Mouse (Mus musculus) heart, embryonic 11.5 days (tissue): ENCODE measurements around the gene Lgi1. TPM values are rescaled to one million over a fixed set of nuclear protein-coding genes. Genes with fewer than 3 reads are reported as not detected.
A peak's percentile ranks its signal among the peaks of the same experiment; 100 is the strongest.

Source experiments
- ATAC-seq: fragments of 200-750 bp; cut with Nextera tagmentation; replicated peaks from 2 replicates; pipeline ENCODE4 v1.8.0; 2017; ENCODE audit warnings: moderate library complexity; ENCODE audit not compliant: insufficient number of reproducible peaks, low FRiP score, low TSS enrichment
- H3K27ac ChIP-seq: fragments of 300-500 bp; sonication (generic); 2 replicates; pipeline ENCODE4 v1.5.1; 2014; ENCODE audit warnings: mild to moderate bottlenecking, low read depth, low read length
- H3K27me3 ChIP-seq: fragments of 300-500 bp; sonication (generic); 2 replicates; pipeline ENCODE4 v1.6.1; 2014; ENCODE audit warnings: mild to moderate bottlenecking, low read length, mixed read lengths; ENCODE audit not compliant: control insufficient read depth, insufficient read depth
- H3K36me3 ChIP-seq: fragments of 300-500 bp; sonication (generic); 2 replicates; pipeline ENCODE4 v1.6.1; 2014; ENCODE audit warnings: mild to moderate bottlenecking, low read length, moderate library complexity, mixed read lengths; ENCODE audit not compliant: control insufficient read depth, insufficient read depth
- H3K4me1 ChIP-seq: fragments of 300-500 bp; sonication (generic); 2 replicates; pipeline ENCODE4 v1.6.1; 2014; ENCODE audit warnings: low read length; ENCODE audit not compliant: control insufficient read depth, insufficient read depth
- H3K4me2 ChIP-seq: fragments of 300-500 bp; sonication (generic); 2 replicates; pipeline ENCODE4 v1.6.1; 2014; ENCODE audit warnings: mild to moderate bottlenecking, moderate library complexity
- H3K4me3 ChIP-seq: fragments of 300-500 bp; sonication (generic); 2 replicates; pipeline ENCODE4 v1.5.1; 2014; ENCODE audit warnings: low read depth, low read length
- H3K9ac ChIP-seq: fragments of 300-500 bp; sonication (generic); 2 replicates; pipeline ENCODE4 v1.6.1; 2014; ENCODE audit warnings: mild to moderate bottlenecking, low read depth, low read length, moderate library complexity
- H3K9me3 ChIP-seq: fragments of 300-500 bp; sonication (generic); replicated peaks from 2 replicates; pipeline ENCODE4 v1.6.1; 2016; ENCODE audit warnings: low read length; ENCODE audit not compliant: control insufficient read depth
- WGBS: fragments of 180-500 bp; shearing (Covaris S2); extraction: QIAGEN DNeasy Blood & Tissue Kit; methylation state at CpG from one replicate; pipeline ENCODE4 v1.1.7; 2014; ENCODE audit not compliant: insufficient replicate concordance; 5-methylcytosine and 5-hydroxymethylcytosine counted together
- polyA plus RNA-seq: library from polyadenylated mRNA; unstranded; fragments of >200 nt; fragmentation: Nextera tagmentation; extraction: Ambion mirVana; gene quantifications from 2 replicates; pipeline ENCODE4 v1.2.1, GENCODE M21; 2014

The Lgi1 gene
- polyA plus RNA-seq, 1 experiment from 2014 or later = 0.31 TPM

- Histone ChIP-seq H3K9me3 (no peaks in the 10 kb centered on the region), H3K9ac (no peak overlapping the region), H3K4me2 (no peak overlapping the region), H3K27me3 (no peaks in the 10 kb centered on the region), H3K27ac (no peak overlapping the region), H3K4me1 (peaks cover 5% of the 10 kb centered on the region), H3K4me3 (no peak overlapping the region), H3K36me3 (no peaks in the 10 kb centered on the region)
- no peak for ATAC-seq
- WGBS = 55% methylated on average over 6 of the region's 6 CpGs
Measured at GRCm38 (mm10) chr19:38253796-38254195, 10.5 kb upstream of the Lgi1 start.

GRCm38 (mm10) chr19:38258651-38259065 lies 5.7 kb upstream of the Lgi1 start:
- no peaks in the 10 kb centered on the region for H3K4me1 ChIP-seq
- H3K9me3 ChIP-seq = no peaks in the 10 kb centered on the region
- no peak overlapping the region for H3K4me3 ChIP-seq
- no peak for ATAC-seq
- 81% methylated on average over 3 of the region's 3 CpGs for WGBS
- H3K27ac ChIP-seq = no peak overlapping the region
- H3K27me3 ChIP-seq = no peaks in the 10 kb centered on the region
- H3K4me2 ChIP-seq = no peak overlapping the region
- no peak overlapping the region for H3K9ac ChIP-seq
- no peaks in the 10 kb centered on the region for H3K36me3 ChIP-seq

- H3K27ac ChIP-seq = no peak overlapping the region
- no peak overlapping the region for H3K4me2 ChIP-seq
- 80% methylated on average over 3 of the region's 3 CpGs for WGBS
- H3K9ac ChIP-seq = no peak overlapping the region
- no peak overlapping the region for H3K4me3 ChIP-seq
- no peaks in the 10 kb centered on the region for H3K27me3 ChIP-seq
- no peaks in the 10 kb centered on the region for H3K36me3 ChIP-seq
- no peaks in the 10 kb centered on the region for H3K4me1 ChIP-seq
- no peak for ATAC-seq
- no peaks in the 10 kb centered on the region for H3K9me3 ChIP-seq
Measured at GRCm38 (mm10) chr19:38259436-38259835, 4.9 kb upstream of the Lgi1 start.

- Histone ChIP-seq H3K27me3 (0 out of 2 replicates have a peak, but pooled peaks cover 2% of the 10 kb centered on the region), H3K4me3 (no peak overlapping the region), H3K4me1 (no peaks in the 10 kb centered on the region), H3K9ac (no peak overlapping the region), H3K27ac (no peak overlapping the region), H3K36me3 (no peaks in the 10 kb centered on the region), H3K4me2 (no peak overlapping the region), H3K9me3 (no peaks in the 10 kb centered on the region)
- WGBS = 57% methylated on average over 4 of the region's 4 CpGs
- no peak for ATAC-seq
Measured at GRCm38 (mm10) chr19:38260346-38260745, 4.0 kb upstream of the Lgi1 start.

- no peak overlapping the region for H3K9ac ChIP-seq
- H3K4me2 ChIP-seq = no peak overlapping the region
- H3K4me1 ChIP-seq = no peaks in the 10 kb centered on the region
- 78% methylated on average over 5 of the region's 5 CpGs for WGBS
- H3K4me3 ChIP-seq = no peak overlapping the region
- no peak for ATAC-seq
- no peaks in the 10 kb centered on the region for H3K36me3 ChIP-seq
- 0 out of 2 replicates have a peak, but pooled peaks cover 2% of the 10 kb centered on the region for H3K27me3 ChIP-seq
- H3K27ac ChIP-seq = no peak overlapping the region
- H3K9me3 ChIP-seq = no peaks in the 10 kb centered on the region
Measured at GRCm38 (mm10) chr19:38261351-38261750, 3.0 kb upstream of the Lgi1 start.

GRCm38 (mm10) chr19:38263829-38264504 lies 369 bp upstream of the Lgi1 start:
- no peak overlapping the region for H3K27ac ChIP-seq
- 0 out of 2 replicates have a peak, but pooled peaks cover 2% of the 10 kb centered on the region for H3K27me3 ChIP-seq
- peak overlapping the region; percentile 17; the same call in 1 of the 2 replicates for H3K9ac ChIP-seq
- no peak for ATAC-seq
- H3K4me2 ChIP-seq = peak overlapping the region; percentile 56
- H3K4me1 ChIP-seq = no peaks in the 10 kb centered on the region
- H3K36me3 ChIP-seq = no peaks in the 10 kb centered on the region
- WGBS = 23% methylated on average over 14 of the region's 14 CpGs
- H3K4me3 ChIP-seq = peak overlapping the region; percentile 21
- no peaks in the 10 kb centered on the region for H3K9me3 ChIP-seq

- Histone ChIP-seq H3K4me2 (no peak overlapping the region), H3K4me1 (no peaks in the 10 kb centered on the region), H3K27ac (no peak overlapping the region), H3K36me3 (no peaks in the 10 kb centered on the region), H3K9ac (no peak overlapping the region), H3K9me3 (no peaks in the 10 kb centered on the region), H3K27me3 (0 out of 2 replicates have a peak, but pooled peaks cover 2% of the 10 kb centered on the region), H3K4me3 (no peak overlapping the region)
- 87% methylated on average over 5 of the region's 5 CpGs for WGBS
- no peak for ATAC-seq
Measured at GRCm38 (mm10) chr19:38265767-38266166, 1.4 kb downstream of the Lgi1 start.

GRCm38 (mm10) chr19:38267469-38267868 lies 3.1 kb downstream of the Lgi1 start:
- no peak for ATAC-seq
- H3K27me3 ChIP-seq = peaks cover 4% of the 10 kb centered on the region; the same call in 1 of the 2 replicates
- no peaks in the 10 kb centered on the region for H3K36me3 ChIP-seq
- H3K9ac ChIP-seq = no peak overlapping the region
- no peak overlapping the region for H3K4me2 ChIP-seq
- no peak overlapping the region for H3K27ac ChIP-seq
- H3K9me3 ChIP-seq = no peaks in the 10 kb centered on the region
- H3K4me1 ChIP-seq = no peaks in the 10 kb centered on the region
- 68% methylated on average over 5 of the region's 5 CpGs for WGBS
- no peak overlapping the region for H3K4me3 ChIP-seq

- no peak overlapping the region for H3K4me3 ChIP-seq
- H3K9ac ChIP-seq = no peak overlapping the region
- no peak for ATAC-seq
- no peaks in the 10 kb centered on the region for H3K36me3 ChIP-seq
- H3K9me3 ChIP-seq = no peaks in the 10 kb centered on the region
- no peak overlapping the region for H3K27ac ChIP-seq
- 26% methylated on average over 6 of the region's 6 CpGs for WGBS
- H3K27me3 ChIP-seq = peaks cover 2% of the 10 kb centered on the region; the same call in 1 of the 2 replicates
- no peaks in the 10 kb centered on the region for H3K4me1 ChIP-seq
- H3K4me2 ChIP-seq = no peak overlapping the region
Measured at GRCm38 (mm10) chr19:38271071-38271470, 6.7 kb downstream of the Lgi1 start.
